Mouse (Mus musculus) hindbrain, embryonic 11.5 days (tissue): ENCODE data around the gene Tmem262. TPM values are rescaled to one million over a fixed set of nuclear protein-coding genes. Genes with fewer than 3 reads are reported as not detected.

ENCODE experiments used
- ATAC-seq: fragments of 200-750 bp; cut with Nextera tagmentation; 2 replicates; pipeline ENCODE4 v1.8.0; 2017; ENCODE audit warnings: mild to moderate bottlenecking, moderate TSS enrichment, moderate library complexity; ENCODE audit not compliant: low FRiP score
- DNase-seq: peaks from one replicate; pipeline ENCODE4 v3.0.0-alpha.2; 2015; ENCODE audit warnings: low spot score
- H3K27ac ChIP-seq: fragments of 300-500 bp; sonication (generic); 2 replicates; pipeline ENCODE4 v1.5.1; 2014; ENCODE audit warnings: mild to moderate bottlenecking, low read depth, low read length
- H3K27me3 ChIP-seq: fragments of 300-500 bp; sonication (generic); 2 replicates; pipeline ENCODE4 v1.6.1; 2014; ENCODE audit warnings: mild to moderate bottlenecking, low read length, moderate library complexity, mixed read lengths; ENCODE audit not compliant: control insufficient read depth, insufficient read depth
- H3K36me3 ChIP-seq: fragments of 300-500 bp; sonication (generic); 2 replicates; pipeline ENCODE4 v1.6.1; 2014; ENCODE audit warnings: mild to moderate bottlenecking, low read length, moderate library complexity, mixed read lengths; ENCODE audit not compliant: control insufficient read depth, insufficient read depth
- H3K4me1 ChIP-seq: fragments of 300-500 bp; sonication (generic); replicated peaks from 2 replicates; pipeline ENCODE4 v1.6.1; 2014; ENCODE audit warnings: low read length, mixed read lengths; ENCODE audit not compliant: control insufficient read depth, insufficient read depth
- H3K4me2 ChIP-seq: fragments of 300-500 bp; sonication (generic); replicated peaks from 2 replicates; pipeline ENCODE4 v1.6.1; 2014; ENCODE audit warnings: mild to moderate bottlenecking, low read depth, low read length
- H3K4me3 ChIP-seq: fragments of 300-500 bp; sonication (generic); 2 replicates; pipeline ENCODE4 v1.5.1; 2014; ENCODE audit warnings: low read depth, low read length
- H3K9ac ChIP-seq: fragments of 300-500 bp; sonication (generic); 2 replicates; pipeline ENCODE4 v1.6.1; 2014; ENCODE audit warnings: low read depth, low read length
- H3K9me3 ChIP-seq: fragments of 300-500 bp; sonication (generic); 2 replicates; pipeline ENCODE4 v1.6.1; 2016; ENCODE audit warnings: low read length; ENCODE audit not compliant: control insufficient read depth
- WGBS: fragments of 180-500 bp; shearing (Covaris S2); extraction: QIAGEN DNeasy Blood & Tissue Kit; methylation state at CpG from one replicate; pipeline ENCODE4 v1.1.7; 2014; 5-methylcytosine and 5-hydroxymethylcytosine counted together
- polyA plus RNA-seq: library from polyadenylated mRNA; unstranded; fragments of >200 nt; fragmentation: Nextera tagmentation; extraction: Ambion mirVana; gene quantifications from 2 replicates; pipeline ENCODE4 v1.2.1, GENCODE M21; 2014

The Tmem262 gene
- polyA plus RNA-seq, 1 experiment from 2014 or later: not detected

- Histone ChIP-seq H3K4me2 (peak within 1 kb of the TSS; percentile 75), H3K4me1 (peaks cover 11% of the 10 kb centered on the region), H3K27ac (peak within 1 kb of the TSS; percentile 77), H3K36me3 (peaks cover 13% of the 10 kb centered on the region), H3K9me3 (no peaks in the 10 kb centered on the region), H3K9ac (peak within 1 kb of the TSS; percentile 91), H3K27me3 (no peaks in the 10 kb centered on the region), H3K4me3 (peak within 1 kb of the TSS; percentile 88)
- DNase-seq (peak; percentile 100), ATAC-seq (peak; percentile 87)
- under 1% methylated on average over 56 of the region's 63 CpGs for WGBS
Observed at GRCm38 (mm10) chr19:6057313-6058096, 22.3 kb upstream of the Tmem262 start, which contains the start of the genes Mrpl49 and Fau. Mrpl49 (minus strand) TSS chr19:6057785. Fau (plus strand) TSS chr19:6057844.

- Histone ChIP-seq H3K4me3 (peak overlapping the region; percentile 88), H3K27me3 (no peaks in the 10 kb centered on the region), H3K27ac (no peak overlapping the region), H3K9ac (peak overlapping the region; percentile 91), H3K36me3 (peaks cover 4% of the 10 kb centered on the region), H3K4me2 (peak overlapping the region; percentile 75), H3K4me1 (peaks cover 11% of the 10 kb centered on the region), H3K9me3 (no peaks in the 10 kb centered on the region)
- DNase-seq: no peak
- 35% methylated on average over 5 of the region's 5 CpGs for WGBS
- ATAC-seq: no peak
Observed at GRCm38 (mm10) chr19:6058513-6058912, 21.3 kb upstream of the Tmem262 start.

DNA sequence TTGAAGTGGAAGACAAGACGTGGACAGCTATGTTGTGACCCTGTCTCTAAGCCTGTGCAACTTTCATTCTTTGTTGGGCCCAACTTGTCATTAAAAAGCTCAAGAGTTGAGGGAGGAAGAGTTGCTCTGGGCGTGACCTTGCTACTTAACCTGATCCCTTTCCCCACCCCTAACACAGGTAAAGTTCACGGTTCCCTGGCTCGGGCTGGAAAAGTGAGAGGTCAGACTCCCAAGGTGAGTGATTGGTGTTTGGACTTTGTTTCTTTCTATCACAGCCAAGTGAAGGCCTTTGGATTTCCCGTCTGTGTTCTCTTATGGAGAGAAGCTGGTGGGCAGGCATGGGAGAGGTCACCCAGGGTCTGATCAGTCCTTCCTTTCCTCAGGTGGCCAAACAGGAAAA, 20.9 kb upstream of the Tmem262 start:
- Histone ChIP-seq H3K27ac (no peak overlapping the region), H3K4me1 (peaks cover 11% of the 10 kb centered on the region), H3K4me3 (peak overlapping the region; percentile 88), H3K4me2 (peak overlapping the region; percentile 75), H3K27me3 (no peaks in the 10 kb centered on the region), H3K9me3 (no peaks in the 10 kb centered on the region), H3K9ac (no peak overlapping the region; the same call in 1 of the 2 replicates), H3K36me3 (peaks cover 3% of the 10 kb centered on the region)
- ATAC-seq (no peak), DNase-seq (no peak)
- 85% methylated on average over 5 of the region's 5 CpGs for WGBS

GRCm38 (mm10) chr19:6061021-6061533, 18.8 kb upstream of the Tmem262 start, which contains the start of gene Znhit2:
Znhit2 (plus strand) TSS chr19:6061192.
- ATAC-seq (peak; percentile 59), DNase-seq (peak; percentile 92)
- Histone ChIP-seq H3K9me3 (no peaks in the 10 kb centered on the region), H3K9ac (peak within 1 kb of the TSS; percentile 97), H3K27me3 (no peaks in the 10 kb centered on the region), H3K27ac (peak within 1 kb of the TSS; percentile 92), H3K4me2 (peak within 1 kb of the TSS; percentile 95), H3K36me3 (peaks cover 3% of the 10 kb centered on the region), H3K4me3 (peak within 1 kb of the TSS; percentile 91), H3K4me1 (peaks cover 11% of the 10 kb centered on the region)
- under 1% methylated on average over 56 of the region's 58 CpGs for WGBS

- peaks cover 11% of the 10 kb centered on the region for H3K4me1 ChIP-seq
- DNase-seq: peak; percentile 50
- peak overlapping the region; percentile 95 for H3K4me2 ChIP-seq
- H3K9me3 ChIP-seq: no peaks in the 10 kb centered on the region
- WGBS: 2% methylated on average over 44 of the region's 44 CpGs
- H3K9ac ChIP-seq: peak overlapping the region; percentile 97
- ATAC-seq: no peak
- peaks cover 3% of the 10 kb centered on the region for H3K36me3 ChIP-seq
- no peaks in the 10 kb centered on the region for H3K27me3 ChIP-seq
- peak overlapping the region; percentile 91 for H3K4me3 ChIP-seq
- H3K27ac ChIP-seq: peak overlapping the region; percentile 92
Observed at GRCm38 (mm10) chr19:6061641-6062302, 18.1 kb upstream of the Tmem262 start.

DNA sequence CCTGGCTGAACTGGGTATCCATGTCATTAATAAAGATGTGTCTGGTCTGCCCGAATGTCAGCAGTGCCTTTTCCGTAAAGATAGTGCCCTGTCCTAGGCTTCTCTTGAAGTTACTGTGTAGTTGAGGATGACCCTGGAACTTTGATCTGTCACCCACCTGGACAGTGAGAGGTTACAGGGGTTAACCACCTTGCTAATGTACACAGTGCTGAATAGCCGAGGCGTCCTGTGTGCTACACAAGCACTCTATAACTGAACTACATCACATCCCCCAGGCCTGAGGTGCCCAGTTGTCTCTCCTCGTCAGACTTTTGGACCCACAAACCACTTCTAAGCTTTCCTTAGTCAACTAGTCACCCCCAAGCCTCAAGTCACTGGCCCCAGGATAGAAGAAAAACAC, 17.4 kb upstream of the Tmem262 start:
- Histone ChIP-seq H3K9me3 (no peaks in the 10 kb centered on the region), H3K4me3 (peak overlapping the region; percentile 91), H3K9ac (peak overlapping the region; percentile 97), H3K27me3 (no peaks in the 10 kb centered on the region), H3K4me1 (peaks cover 12% of the 10 kb centered on the region), H3K36me3 (peaks cover 3% of the 10 kb centered on the region), H3K27ac (no peak overlapping the region), H3K4me2 (peak overlapping the region; percentile 95)
- ATAC-seq: no peak
- WGBS: 69% methylated on average over 5 of the region's 5 CpGs
- DNase-seq: no peak

- H3K27me3 ChIP-seq: no peaks in the 10 kb centered on the region
- 97% methylated on average over 6 of the region's 6 CpGs for WGBS
- H3K4me3 ChIP-seq: no peak overlapping the region
- no peak overlapping the region for H3K9ac ChIP-seq
- H3K4me1 ChIP-seq: peaks cover 14% of the 10 kb centered on the region
- peaks cover 3% of the 10 kb centered on the region for H3K36me3 ChIP-seq
- H3K27ac ChIP-seq: no peak overlapping the region
- DNase-seq (no peak), ATAC-seq (no peak)
- H3K4me2 ChIP-seq: no peak overlapping the region
- H3K9me3 ChIP-seq: no peaks in the 10 kb centered on the region
Observed at GRCm38 (mm10) chr19:6063081-6063480, 16.8 kb upstream of the Tmem262 start.

DNA sequence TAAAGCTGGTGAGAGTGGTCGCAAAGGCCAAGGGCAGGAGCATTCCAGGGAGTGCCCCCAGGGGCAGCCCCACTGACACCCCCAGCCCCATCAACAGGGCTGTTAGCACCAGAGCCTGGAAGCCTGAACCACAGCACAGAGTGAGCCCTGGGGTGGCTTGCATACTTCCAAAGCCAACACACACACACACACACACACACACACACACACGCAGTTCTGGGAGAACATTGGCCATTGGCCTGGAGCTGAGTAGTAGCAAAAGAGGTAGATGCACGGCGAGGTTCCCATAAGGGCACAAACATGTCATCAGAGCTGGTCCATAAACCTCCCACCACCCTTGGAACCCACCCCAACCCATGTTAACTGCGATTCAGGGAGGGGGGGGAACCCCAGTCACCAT, 13.3 kb upstream of the Tmem262 start:
- ATAC-seq (no peak), DNase-seq (no peak)
- WGBS: 35% methylated on average over 5 of the region's 5 CpGs
- Histone ChIP-seq H3K4me2 (peak overlapping the region; percentile 94), H3K27ac (peak overlapping the region; percentile 82; the same call in 1 of the 2 replicates), H3K27me3 (no peaks in the 10 kb centered on the region), H3K9me3 (no peaks in the 10 kb centered on the region), H3K4me3 (peak overlapping the region; percentile 56), H3K36me3 (0 out of 2 replicates have a peak, but pooled peaks cover 5% of the 10 kb centered on the region), H3K9ac (peak overlapping the region; percentile 76), H3K4me1 (peaks cover 12% of the 10 kb centered on the region)
